Mouse (Mus musculus): ENCODE data around the gene Ints11. TPM values are rescaled to one million over a fixed set of nuclear protein-coding genes. Genes with fewer than 3 reads are reported as not detected.

Ints11 gene
- total RNA-seq (2012; rRNA removed): 97.6 and 103 TPM in 2 replicates
- 83.9 and 88.9 TPM in 2 replicates for total RNA-seq (2014; rRNA removed)
- polyA plus RNA-seq (2012; ENCODE audit: insufficient read length, low read depth): 72.5 and 77.1 TPM in 2 replicates

DNA sequence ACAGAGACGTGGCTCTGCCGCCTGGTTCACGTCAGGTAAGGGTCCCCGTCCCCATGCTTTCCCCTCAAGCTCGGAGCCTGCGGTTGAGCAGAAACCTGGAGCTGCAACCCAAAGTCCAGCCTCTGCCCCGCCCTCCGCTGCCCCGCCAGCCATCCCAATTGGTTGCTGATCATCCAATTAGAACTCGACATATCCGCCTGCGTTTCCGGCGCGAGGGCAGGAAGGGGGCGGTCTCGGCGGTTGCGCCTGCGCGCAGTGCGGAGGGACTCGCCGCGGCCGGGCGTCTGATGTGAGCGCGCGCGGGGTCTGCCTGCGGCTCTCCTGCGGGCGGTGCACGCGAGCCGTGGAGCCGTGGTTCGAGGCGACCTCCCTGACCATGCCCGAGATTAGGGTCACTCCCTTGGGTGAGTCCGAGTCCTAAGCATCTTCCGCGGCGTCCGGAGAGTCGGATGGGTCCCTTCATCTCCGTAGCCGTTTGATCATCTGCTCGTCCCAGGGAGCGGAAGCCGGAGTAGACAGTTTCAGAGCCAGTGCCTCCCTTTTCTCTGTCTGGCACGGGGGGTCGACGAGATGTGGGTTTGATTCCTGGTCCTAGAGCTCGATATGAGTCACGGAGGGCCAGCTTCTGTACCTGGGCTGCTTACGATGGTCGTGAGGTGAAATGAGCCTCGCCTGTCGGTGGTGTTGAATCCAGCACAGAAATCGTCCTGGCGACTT lies at the start of gene Ints11, which contains the start of gene Cptp:
Gene Ints11 (plus strand): TSS at position 230 of the 717 bp plus-strand sequence.
Gene Cptp (minus strand): TSS at position 124 of the 717 bp plus-strand sequence.
- TF ChIP-seq RCOR1 (conservative IDR thresholded peaks at IDR 0.05; ENCODE audit: low read depth, low read length) (no peak), RAD21 (IDR thresholded peaks at IDR 0.05; ENCODE audit: low read depth, low read length) (peak; percentile 19), POLR2A (IDR thresholded peaks at IDR 0.05; ENCODE audit: low read depth, low read length) (peak; percentile 90), EP300 (IDR thresholded peaks at IDR 0.05; ENCODE audit: low read length) (no peak), TCF12 (IDR thresholded peaks at IDR 0.05; ENCODE audit: low read depth, low read length) (peak; percentile 86), MXI1 (IDR thresholded peaks at IDR 0.05; ENCODE audit: low read depth, low read length) (peak; percentile 77), NRF1 (IDR thresholded peaks at IDR 0.05; ENCODE audit: low read depth, low read length) (peak; percentile 94), ELF1 (IDR thresholded peaks at IDR 0.05; ENCODE audit: low read depth, low read length) (peak; percentile 80), SMC3 (IDR thresholded peaks at IDR 0.05; ENCODE audit: low read depth, low read length) (peak; percentile 18), ZC3H11A (IDR thresholded peaks at IDR 0.05; ENCODE audit: low read depth, low read length) (no peak), MAFK (IDR thresholded peaks at IDR 0.05; ENCODE audit: insufficient replicate concordance, low read length) (no peak), BHLHE40 (IDR thresholded peaks at IDR 0.05; ENCODE audit: low read depth, low read length) (peak; percentile 34; the same call in 1 of the 2 replicates), PAX5 (IDR thresholded peaks at IDR 0.05; ENCODE audit: low read length) (no peak), JUND (conservative IDR thresholded peaks at IDR 0.05; ENCODE audit: low read depth, low read length) (no peak), CHD1 (IDR thresholded peaks at IDR 0.05; ENCODE audit: low read depth, low read length) (no peak), CTCF (conservative IDR thresholded peaks at IDR 0.05 in 1 of 2, IDR thresholded peaks at IDR 0.05 in 1 of 2; ENCODE audit: low read depth in 2 of 2, low read length in 2 of 2) (peak in 1 of 2 experiments; percentile 36; a peak in 2 of 4 replicates), E2F4 (IDR thresholded peaks at IDR 0.05; ENCODE audit: insufficient replicate concordance, low read depth, low read length) (no peak), MAX (IDR thresholded peaks at IDR 0.05; ENCODE audit: low read length) (no peak), USF1 (IDR thresholded peaks at IDR 0.05; ENCODE audit: low read depth, low read length) (no peak), UBTF (IDR thresholded peaks at IDR 0.05; ENCODE audit: low read depth, low read length) (no peak), MEF2A (IDR thresholded peaks at IDR 0.05; ENCODE audit: borderline replicate concordance, low read depth, low read length) (no peak), NELFE (IDR thresholded peaks at IDR 0.05; ENCODE audit: low read depth, low read length) (peak; percentile 95), MYC (IDR thresholded peaks at IDR 0.05; ENCODE audit: low read depth, low read length) (peak; percentile 67; the same call in 1 of the 2 replicates), IRF4 (IDR thresholded peaks at IDR 0.05; ENCODE audit: low read depth, low read length) (peak; percentile 29; the same call in 1 of the 2 replicates), JUN (IDR thresholded peaks at IDR 0.05; ENCODE audit: insufficient read depth, low read depth, low read length) (no peak), GABPA (IDR thresholded peaks at IDR 0.05; ENCODE audit: insufficient replicate concordance, low read depth, low read length) (no peak), MAZ (IDR thresholded peaks at IDR 0.05; ENCODE audit: low read depth, low read length) (no peak), ZNF384 (IDR thresholded peaks at IDR 0.05; ENCODE audit: low read depth, low read length) (no peak), POLR2AphosphoS2 (IDR thresholded peaks at IDR 0.05; ENCODE audit: low read depth, low read length) (peak; percentile 83), ZMIZ1 (IDR thresholded peaks at IDR 0.05; ENCODE audit: low read depth, low read length) (peak; percentile 81), USF2 (conservative IDR thresholded peaks at IDR 0.05; ENCODE audit: low read depth, low read length) (no peak), SIN3A (IDR thresholded peaks at IDR 0.05; ENCODE audit: low read length) (peak; percentile 84), CHD2 (IDR thresholded peaks at IDR 0.05; ENCODE audit: low read length) (peak; percentile 53; the same call in 1 of the 2 replicates), ETS1 (conservative IDR thresholded peaks at IDR 0.05; ENCODE audit: low read depth, low read length) (no peak), TBP (conservative IDR thresholded peaks at IDR 0.05; ENCODE audit: low read depth, low read length) (0 out of 2 replicates have a peak, but pooled peaks have one; percentile 16), HCFC1 (IDR thresholded peaks at IDR 0.05; ENCODE audit: low read depth, low read length) (peak; percentile 80), ZKSCAN1 (IDR thresholded peaks at IDR 0.05; ENCODE audit: borderline replicate concordance, low read depth, low read length) (no peak), KAT2A (IDR thresholded peaks at IDR 0.05; ENCODE audit: insufficient replicate concordance, low read length) (peak; percentile 71; the same call in 1 of the 2 replicates)
- peak within 1 kb of the TSS; percentile 85 to 93 (median 88) for H3K4me3 ChIP-seq (replicated peaks in 1 of 3; ENCODE audit: low read depth in 2 of 3, low read length in 2 of 3, poor library complexity in 1 of 3)
- H3K4me1 ChIP-seq (ENCODE audit: control insufficient read depth in 1 of 2, insufficient read depth in 2 of 2): peaks cover 26 to 36% of the 10 kb centered on the region in 2 experiments
- H3K36me3 ChIP-seq (replicated peaks in 1 of 2; ENCODE audit: control insufficient read depth in 1 of 2, insufficient read depth in 1 of 2, low read length in 1 of 2): peaks cover 55 to 64% of the 10 kb centered on the region in 2 experiments
- no peaks in the 10 kb centered on the region for H3K9me3 ChIP-seq (replicated peaks; ENCODE audit: low read length)
- in situ Hi-C loops (cut with MboI; ENCODE audit: low pct_ligation_motif_present, low pct_unique_long_range_greater_than_20kb, low sequenced_read_pairs) (no loop called here), dilution Hi-C loops (cut with MboI; ENCODE audit: extremely low pct_ligation_motif_present, extremely low pct_unique_long_range_greater_than_20kb, low sequenced_read_pairs) (no loop called here)
- no peaks in the 10 kb centered on the region for H3K27me3 ChIP-seq (replicated peaks)
- peak within 1 kb of the TSS; percentile 94 for H3K4me2 ChIP-seq (ENCODE audit: insufficient read depth, low read depth, poor library complexity, severe bottlenecking)
- H3K79me2 ChIP-seq (replicated peaks; ENCODE audit: control insufficient read depth, extremely low read depth, insufficient read depth, poor library complexity, severe bottlenecking): peaks cover 31% of the 10 kb centered on the region
- H3K9ac ChIP-seq (ENCODE audit: insufficient read depth, low read depth): peak within 1 kb of the TSS; percentile 84
- peak within 1 kb of the TSS; percentile 5; the same call in 1 of the 2 replicates for H3K27ac ChIP-seq (ENCODE audit: insufficient read depth, low read depth)
- DNase-seq (ENCODE audit: extremely low read depth): peak; percentile 94

All from CH12.LX (cell line).